Mouse (Mus musculus) midbrain, embryonic 12.5 days (tissue): Measurements from ENCODE around the gene 1110059E24Rik. TPM values are rescaled to one million over a fixed set of nuclear protein-coding genes. Genes with fewer than 3 reads are reported as not detected.

Source experiments
- ATAC-seq: fragments of 200-750 bp; cut with Nextera tagmentation; 2 replicates; pipeline ENCODE4 v1.8.0; 2017; ENCODE audit warnings: low read depth, moderate TSS enrichment, moderate library complexity; ENCODE audit not compliant: low FRiP score
- H3K27ac ChIP-seq: fragments of 300-500 bp; sonication (generic); replicated peaks from 2 replicates; pipeline ENCODE4 v1.5.1; 2016; ENCODE audit warnings: mild to moderate bottlenecking
- H3K27me3 ChIP-seq: fragments of 300-500 bp; sonication (generic); 2 replicates; pipeline ENCODE4 v1.6.1; 2016; ENCODE audit warnings: mild to moderate bottlenecking
- H3K36me3 ChIP-seq: fragments of 300-500 bp; sonication (generic); 2 replicates; pipeline ENCODE4 v1.6.1; 2016
- H3K4me1 ChIP-seq: fragments of 300-500 bp; sonication (generic); 2 replicates; pipeline ENCODE4 v1.6.1; 2016
- H3K4me2 ChIP-seq: fragments of 300-500 bp; sonication (generic); replicated peaks from 2 replicates; pipeline ENCODE4 v1.6.1; 2016; ENCODE audit warnings: mild to moderate bottlenecking, moderate library complexity
- H3K4me3 ChIP-seq: fragments of 300-500 bp; sonication (generic); 2 replicates; pipeline ENCODE4 v1.5.1; 2016; ENCODE audit warnings: mild to moderate bottlenecking
- H3K9ac ChIP-seq: fragments of 300-500 bp; sonication (generic); replicated peaks from 2 replicates; pipeline ENCODE4 v1.6.1; 2016; ENCODE audit warnings: mild to moderate bottlenecking, moderate library complexity
- H3K9me3 ChIP-seq: fragments of 300-500 bp; sonication (generic); 2 replicates; pipeline ENCODE4 v1.6.1; 2016; ENCODE audit warnings: mild to moderate bottlenecking
- WGBS: fragments of 180-500 bp; shearing (Covaris S2); methylation state at CpG from one replicate; pipeline ENCODE4 v1.1.7; 2016; 5-methylcytosine and 5-hydroxymethylcytosine counted together
- polyA plus RNA-seq: library from polyadenylated mRNA; unstranded; fragments of >200 nt; fragmentation: Nextera tagmentation; extraction: Ambion mirVana; gene quantifications from 2 replicates; pipeline ENCODE4 v1.2.1, GENCODE M21; 2016

1110059E24Rik gene
- polyA plus RNA-seq, 1 experiment from 2014 or later = 62.8 TPM

DNA sequence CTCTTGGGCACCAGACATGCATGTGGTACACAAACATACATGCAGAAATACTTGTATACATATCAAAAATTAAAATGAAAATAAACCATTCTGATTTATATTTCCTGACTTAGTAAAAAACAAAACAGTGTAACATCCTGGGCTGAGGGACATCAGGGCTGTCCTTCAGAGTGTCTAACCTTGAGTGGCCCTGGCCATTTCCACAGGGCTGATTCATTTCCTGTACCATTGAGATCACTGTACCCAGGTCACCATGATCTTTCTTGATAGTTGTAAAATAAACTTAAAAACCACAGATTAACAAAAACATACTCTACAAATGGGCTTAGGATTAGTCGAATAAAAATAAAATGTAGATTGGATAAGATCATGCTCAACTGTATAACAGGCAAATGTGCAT is 66.2 kb downstream of the 1110059E24Rik start:
- 94% methylated on average over 1 of the region's 1 CpGs for WGBS

GRCm38 (mm10) chr19:21585868-21586267 is 66.9 kb downstream of the 1110059E24Rik start:
- 91% methylated on average over 2 of the region's 2 CpGs for WGBS
- Histone ChIP-seq H3K9ac (no peak overlapping the region), H3K4me2 (no peak overlapping the region), H3K27ac (no peak overlapping the region), H3K36me3 (no peaks in the 10 kb centered on the region), H3K4me3 (no peak overlapping the region), H3K9me3 (no peaks in the 10 kb centered on the region), H3K4me1 (no peaks in the 10 kb centered on the region; the same call in 1 of the 2 replicates), H3K27me3 (no peaks in the 10 kb centered on the region)
- ATAC-seq = no peak

More for the DNA sequence above, 66.2 kb downstream of the 1110059E24Rik start:
- H3K4me1 ChIP-seq = no peaks in the 10 kb centered on the region; the same call in 1 of the 2 replicates
- H3K9me3 ChIP-seq = no peaks in the 10 kb centered on the region
- 0 out of 2 replicates have a peak, but pooled peaks cover 3% of the 10 kb centered on the region for H3K36me3 ChIP-seq
- H3K4me2 ChIP-seq = no peak overlapping the region
- no peak overlapping the region for H3K27ac ChIP-seq
- ATAC-seq = no peak
- H3K27me3 ChIP-seq = no peaks in the 10 kb centered on the region
- H3K9ac ChIP-seq = no peak overlapping the region
- no peak overlapping the region for H3K4me3 ChIP-seq

DNA sequence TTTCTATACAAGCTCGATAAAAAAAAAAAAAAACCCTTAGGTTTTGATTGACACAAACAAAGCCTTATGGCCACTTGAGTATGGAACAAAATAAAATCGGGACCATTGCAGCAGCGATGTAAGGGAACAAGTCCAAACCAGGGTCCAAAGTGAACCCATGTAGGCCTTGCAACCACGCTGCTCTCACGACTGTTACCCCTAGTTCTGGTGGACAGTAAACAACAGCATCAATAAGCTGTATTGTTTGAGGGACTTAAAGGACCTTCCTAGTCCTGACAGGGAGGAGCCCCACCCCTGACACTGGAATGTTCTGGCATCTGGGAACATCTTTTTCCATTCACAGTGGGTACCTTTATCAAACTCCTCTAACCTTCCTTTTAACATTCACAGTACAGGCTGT is 68.8 kb downstream of the 1110059E24Rik start:
- Histone ChIP-seq H3K9ac (no peak overlapping the region), H3K36me3 (no peaks in the 10 kb centered on the region), H3K4me1 (no peaks in the 10 kb centered on the region), H3K4me2 (no peak overlapping the region), H3K27ac (no peak overlapping the region), H3K4me3 (no peak overlapping the region), H3K9me3 (no peaks in the 10 kb centered on the region), H3K27me3 (no peaks in the 10 kb centered on the region)
- 81% methylated on average over 5 of the region's 5 CpGs for WGBS
- no peak for ATAC-seq

GRCm38 (mm10) chr19:21583523-21583984 is 69.2 kb downstream of the 1110059E24Rik start:
- no peaks in the 10 kb centered on the region for H3K36me3 ChIP-seq
- no peak overlapping the region for H3K27ac ChIP-seq
- no peak overlapping the region for H3K9ac ChIP-seq
- no peaks in the 10 kb centered on the region for H3K4me1 ChIP-seq
- no peak overlapping the region for H3K4me3 ChIP-seq
- ATAC-seq = no peak
- H3K27me3 ChIP-seq = no peaks in the 10 kb centered on the region
- H3K9me3 ChIP-seq = no peaks in the 10 kb centered on the region
- no peak overlapping the region for H3K4me2 ChIP-seq
- WGBS = 92% methylated on average over 4 of the region's 4 CpGs

DNA sequence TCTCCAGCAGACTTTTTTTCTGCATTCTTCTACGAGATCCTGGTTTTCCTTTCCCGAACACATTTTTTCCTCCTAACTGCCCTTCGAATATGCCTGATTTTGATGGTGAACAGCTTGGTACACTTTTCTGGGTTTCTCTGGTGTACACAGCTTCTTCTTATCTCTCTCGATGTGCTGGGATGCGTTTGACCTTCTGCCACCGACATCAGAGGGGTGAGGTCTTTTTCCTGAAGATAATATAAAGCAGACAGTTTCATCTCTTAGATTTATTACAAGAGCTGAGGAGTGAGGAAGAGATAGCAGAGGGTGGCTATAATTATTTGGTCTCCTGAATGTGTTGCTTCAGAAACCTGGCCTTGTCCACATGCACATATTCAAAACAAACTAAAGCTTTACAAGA is 71.4 kb downstream of the 1110059E24Rik start:
- H3K27me3 ChIP-seq = no peaks in the 10 kb centered on the region
- no peak overlapping the region for H3K27ac ChIP-seq
- H3K4me1 ChIP-seq = no peaks in the 10 kb centered on the region
- H3K4me3 ChIP-seq = no peak overlapping the region
- no peak for ATAC-seq
- no peaks in the 10 kb centered on the region for H3K36me3 ChIP-seq
- WGBS = 79% methylated on average over 6 of the region's 6 CpGs
- H3K9ac ChIP-seq = no peak overlapping the region
- no peak overlapping the region for H3K4me2 ChIP-seq
- no peaks in the 10 kb centered on the region for H3K9me3 ChIP-seq

DNA sequence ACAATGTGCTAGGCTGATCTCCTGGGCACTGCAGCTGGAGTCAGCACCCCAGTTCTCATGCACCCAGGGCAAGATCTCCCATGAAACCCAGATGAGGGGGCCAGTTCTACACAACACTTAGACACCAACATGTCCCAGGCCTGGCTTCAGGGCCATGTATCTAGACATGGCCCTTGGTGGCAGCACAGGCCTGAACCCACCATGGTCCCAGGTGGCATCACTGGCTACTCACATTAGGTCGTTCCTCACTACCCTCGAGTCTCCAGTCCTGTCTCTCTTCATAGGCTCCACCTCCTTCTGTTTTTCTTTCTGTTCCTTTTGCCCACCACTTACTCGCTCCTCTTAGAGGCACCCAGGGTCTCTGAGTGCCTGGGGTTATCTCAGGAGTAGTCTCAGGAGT is 72.9 kb downstream of the 1110059E24Rik start:
- Histone ChIP-seq H3K27ac (no peak overlapping the region), H3K4me2 (no peak overlapping the region), H3K27me3 (no peaks in the 10 kb centered on the region), H3K9ac (no peak overlapping the region), H3K4me1 (no peaks in the 10 kb centered on the region), H3K4me3 (no peak overlapping the region), H3K9me3 (no peaks in the 10 kb centered on the region), H3K36me3 (no peaks in the 10 kb centered on the region)
- WGBS = 89% methylated on average over 3 of the region's 3 CpGs
- ATAC-seq = no peak

GRCm38 (mm10) chr19:21577443-21577842 is 75.3 kb downstream of the 1110059E24Rik start:
- Histone ChIP-seq H3K36me3 (no peaks in the 10 kb centered on the region), H3K9ac (no peak overlapping the region), H3K9me3 (no peaks in the 10 kb centered on the region), H3K4me1 (no peaks in the 10 kb centered on the region), H3K4me2 (no peak overlapping the region), H3K27ac (no peak overlapping the region), H3K27me3 (no peaks in the 10 kb centered on the region), H3K4me3 (no peak overlapping the region)
- WGBS = 66% methylated on average over 3 of the region's 3 CpGs
- no peak for ATAC-seq

DNA sequence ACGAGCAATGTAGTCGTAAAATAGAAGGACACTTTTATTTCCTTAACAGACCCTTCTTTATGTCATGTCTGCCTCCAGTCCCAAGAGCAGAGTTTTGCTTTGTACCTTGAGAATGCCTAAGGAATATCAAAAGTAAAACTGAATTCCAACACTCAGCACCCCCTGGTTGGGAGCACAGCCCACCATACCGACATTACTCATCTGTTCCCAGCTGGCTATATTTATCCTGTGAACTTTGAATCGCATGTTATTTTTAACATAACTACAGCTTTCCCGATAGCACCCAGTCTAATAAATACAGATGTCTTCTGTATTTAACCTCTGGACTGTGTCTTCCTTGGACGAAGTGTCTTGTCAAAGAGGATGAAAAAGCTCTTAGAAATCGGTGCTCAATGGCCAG is 80.8 kb downstream of the 1110059E24Rik start:
- WGBS = 91% methylated on average over 7 of the region's 7 CpGs
- Histone ChIP-seq H3K4me1 (peaks cover 2% of the 10 kb centered on the region; the same call in 1 of the 2 replicates), H3K9me3 (no peaks in the 10 kb centered on the region), H3K4me2 (no peak overlapping the region), H3K9ac (no peak overlapping the region), H3K4me3 (no peak overlapping the region), H3K36me3 (no peaks in the 10 kb centered on the region), H3K27ac (no peak overlapping the region), H3K27me3 (no peaks in the 10 kb centered on the region)
- no peak for ATAC-seq

- Histone ChIP-seq H3K4me2 (no peak overlapping the region), H3K4me3 (no peak overlapping the region), H3K9ac (no peak overlapping the region), H3K27me3 (no peaks in the 10 kb centered on the region), H3K27ac (no peak overlapping the region), H3K4me1 (peaks cover 2% of the 10 kb centered on the region; the same call in 1 of the 2 replicates), H3K36me3 (no peaks in the 10 kb centered on the region), H3K9me3 (no peaks in the 10 kb centered on the region)
- peak; percentile 67 for ATAC-seq
- WGBS = 48% methylated on average over 16 of the region's 16 CpGs
Observed at GRCm38 (mm10) chr19:21571223-21571980, 81.4 kb downstream of the 1110059E24Rik start.

DNA sequence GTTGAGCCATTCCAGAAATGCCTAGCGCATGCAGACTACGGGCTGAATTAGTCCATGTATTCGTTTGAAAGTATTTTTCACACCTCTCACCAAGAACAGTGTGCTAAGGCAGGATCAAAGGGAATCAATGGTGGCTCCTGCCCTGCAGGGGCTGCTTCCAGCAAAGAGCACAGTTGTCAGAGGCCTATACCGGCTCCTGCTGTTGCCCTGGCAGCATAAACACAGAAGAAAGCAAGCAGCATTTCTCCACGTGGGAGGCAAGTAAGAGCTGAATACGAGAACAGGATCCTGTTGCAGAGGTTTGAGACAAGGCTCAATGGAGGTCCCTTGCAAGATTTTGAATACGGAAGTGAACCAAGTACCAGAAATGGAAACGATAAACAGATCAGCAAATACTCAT is 82.0 kb downstream of the 1110059E24Rik start:
- H3K27me3 ChIP-seq = no peaks in the 10 kb centered on the region
- 40% methylated on average over 8 of the region's 8 CpGs for WGBS
- H3K36me3 ChIP-seq = no peaks in the 10 kb centered on the region
- ATAC-seq = peak; percentile 59; the same call in 1 of the 2 replicates
- H3K9ac ChIP-seq = no peak overlapping the region
- no peak overlapping the region for H3K27ac ChIP-seq
- H3K9me3 ChIP-seq = no peaks in the 10 kb centered on the region
- no peak overlapping the region for H3K4me2 ChIP-seq
- peaks cover 2% of the 10 kb centered on the region; the same call in 1 of the 2 replicates for H3K4me1 ChIP-seq
- no peak overlapping the region for H3K4me3 ChIP-seq

DNA sequence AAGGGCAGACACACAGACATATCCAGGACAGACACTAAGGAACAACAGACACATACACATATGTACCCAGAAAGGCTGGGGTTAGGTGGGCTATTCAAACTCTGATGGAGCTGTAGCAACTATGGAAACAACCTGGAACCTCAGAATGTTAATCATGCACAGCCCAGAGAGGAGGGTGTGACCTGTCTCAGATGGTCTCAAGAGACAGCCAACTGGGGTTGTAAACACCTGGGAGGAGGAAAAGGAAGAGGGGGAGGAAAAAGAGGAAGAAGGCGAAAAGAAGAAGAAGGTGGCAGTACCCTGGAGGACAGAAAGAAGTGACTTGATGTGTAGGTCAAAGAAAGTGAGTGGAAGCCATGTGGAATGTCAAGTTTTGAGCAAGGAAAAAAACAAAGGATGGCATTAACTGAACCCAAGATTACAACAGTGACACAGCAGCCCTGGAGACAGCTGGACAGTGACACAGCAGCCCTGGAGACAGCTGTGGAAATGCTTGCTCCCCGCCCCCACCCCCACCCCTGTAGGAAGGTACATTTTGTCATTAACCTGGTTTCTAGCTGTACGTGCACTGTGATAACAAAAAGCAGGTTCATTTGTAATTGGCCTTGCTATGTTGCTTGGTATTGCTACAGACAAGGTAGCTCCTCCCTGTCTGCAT is 84.1 kb downstream of the 1110059E24Rik start:
- no peak for ATAC-seq
- Histone ChIP-seq H3K9me3 (no peaks in the 10 kb centered on the region), H3K9ac (no peak overlapping the region), H3K4me3 (no peak overlapping the region), H3K4me1 (peaks cover 2% of the 10 kb centered on the region; the same call in 1 of the 2 replicates), H3K27me3 (no peaks in the 10 kb centered on the region), H3K27ac (no peak overlapping the region), H3K4me2 (no peak overlapping the region), H3K36me3 (no peaks in the 10 kb centered on the region)
- WGBS = 82% methylated on average over 3 of the region's 3 CpGs

DNA sequence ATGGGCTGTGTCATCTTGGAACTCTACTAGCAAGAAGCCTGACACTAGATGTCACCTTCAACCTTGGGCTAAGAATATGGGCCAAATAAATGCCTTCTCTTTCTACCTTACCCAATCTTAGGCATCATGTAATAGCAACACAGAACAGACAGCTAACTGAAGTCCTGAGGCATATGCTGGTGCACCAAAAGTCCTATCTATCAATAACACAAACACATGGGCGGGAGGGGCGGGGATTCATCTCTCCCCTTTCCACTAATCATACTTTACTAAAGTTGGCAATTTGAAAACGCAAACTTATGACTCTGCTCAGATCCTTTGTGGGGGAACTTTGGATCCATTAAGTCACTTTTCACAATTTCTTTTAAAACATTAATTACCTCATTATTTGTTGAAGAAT is 84.8 kb downstream of the 1110059E24Rik start:
- Histone ChIP-seq H3K4me1 (peaks cover 2% of the 10 kb centered on the region; the same call in 1 of the 2 replicates), H3K9me3 (no peaks in the 10 kb centered on the region), H3K27ac (no peak overlapping the region), H3K4me3 (no peak overlapping the region), H3K9ac (no peak overlapping the region), H3K36me3 (no peaks in the 10 kb centered on the region), H3K27me3 (no peaks in the 10 kb centered on the region), H3K4me2 (no peak overlapping the region)
- no peak for ATAC-seq
- 86% methylated on average over 3 of the region's 3 CpGs for WGBS
